Mouse (Mus musculus): Measurements from ENCODE around the gene Atp12a.

Gene Atp12a

GRCm38 (mm10) chr14:56379336-56379735 is 14.5 kb downstream of the Atp12a start:
- DNase-seq (ENCODE audit: low read depth), result no peak

- DNase-seq (ENCODE audit: low read depth), result no peak
Observed at GRCm38 (mm10) chr14:56382366-56382765, 17.5 kb downstream of the Atp12a start.

- no peak for DNase-seq (ENCODE audit: low read depth)
Observed at GRCm38 (mm10) chr14:56390247-56390646, 25.4 kb downstream of the Atp12a start.

- DNase-seq (ENCODE audit: low read depth), result peak; percentile 33
Observed at GRCm38 (mm10) chr14:56393704-56394312, 28.9 kb downstream of the Atp12a start.

- DNase-seq (ENCODE audit: low read depth), result peak; percentile 70
Observed at GRCm38 (mm10) chr14:56398001-56398400, 33.1 kb downstream of the Atp12a start.

- no peak for DNase-seq (ENCODE audit: low read depth)
Observed at GRCm38 (mm10) chr14:56402311-56403071, 37.6 kb downstream of the Atp12a start, which contains the start of gene Rnf17. Gene Rnf17 (plus strand): TSS chr14:56402581.

- no peak for DNase-seq (ENCODE audit: low read depth)
Observed at GRCm38 (mm10) chr14:56403072-56403375, 38.2 kb downstream of the Atp12a start.
